Mouse (Mus musculus): Measurements from ENCODE around the gene Zmynd19.
"Not testable (repeated sequence)": the region's sequence is repeated elsewhere in the genome, so short reads cannot be mapped to it uniquely, and the experiment has no call there.

- peak; percentile 58 for TF ChIP-seq CTCF (IDR thresholded peaks at IDR 0.05)
- not testable (repeated sequence) for TF ChIP-seq EP300, POLR2A (IDR thresholded peaks at IDR 0.05; ENCODE audit: insufficient read depth, low read depth, low read length)
Measured at GRCm38 (mm10) chr2:24944304-24944703, 5.3 kb upstream of the Zmynd19 start.

Measured in heart, adult 2 months (tissue).